Mouse (Mus musculus) limb, embryonic 11.5 days (tissue): ENCODE data around the gene Palb2. TPM values are rescaled to one million over a fixed set of nuclear protein-coding genes. Genes with fewer than 3 reads are reported as not detected.

Source experiments
- ATAC-seq: fragments of 200-750 bp; cut with Nextera tagmentation; 2 replicates; pipeline ENCODE4 v1.8.0; 2017; ENCODE audit warnings: low read depth; ENCODE audit not compliant: insufficient number of reproducible peaks, low FRiP score, low TSS enrichment
- DNase-seq: peaks from one replicate; pipeline ENCODE4 v3.0.0-alpha.2; 2015; ENCODE audit warnings: low spot score
- H3K27ac ChIP-seq: fragments of 300-500 bp; sonication (generic); replicated peaks from 2 replicates; pipeline ENCODE4 v1.5.1; 2014; ENCODE audit warnings: low read depth, mild to moderate bottlenecking, low read length
- H3K27me3 ChIP-seq: fragments of 300-500 bp; sonication (generic); 2 replicates; pipeline ENCODE4 v1.6.1; 2014; ENCODE audit warnings: mild to moderate bottlenecking, low read length, mixed read lengths; ENCODE audit not compliant: control insufficient read depth, insufficient read depth
- H3K36me3 ChIP-seq: fragments of 300-500 bp; sonication (generic); 2 replicates; pipeline ENCODE4 v1.6.1; 2014; ENCODE audit warnings: mild to moderate bottlenecking, low read length, moderate library complexity, mixed read lengths; ENCODE audit not compliant: control insufficient read depth, insufficient read depth
- H3K4me1 ChIP-seq: fragments of 300-500 bp; sonication (generic); 2 replicates; pipeline ENCODE4 v1.6.1; 2014; ENCODE audit warnings: low read length, mixed read lengths; ENCODE audit not compliant: control insufficient read depth, insufficient read depth
- H3K4me2 ChIP-seq: fragments of 300-500 bp; sonication (generic); 2 replicates; pipeline ENCODE4 v1.6.1; 2014; ENCODE audit warnings: low read depth, mild to moderate bottlenecking, moderate library complexity; ENCODE audit not compliant: severe bottlenecking
- H3K4me3 ChIP-seq: fragments of 300-500 bp; sonication (generic); 2 replicates; pipeline ENCODE4 v1.5.1; 2014; ENCODE audit warnings: low read depth, low read length
- H3K9ac ChIP-seq: fragments of 300-500 bp; sonication (generic); 2 replicates; pipeline ENCODE4 v1.6.1; 2014; ENCODE audit warnings: mild to moderate bottlenecking, low read length
- H3K9me3 ChIP-seq: fragments of 300-500 bp; sonication (generic); 2 replicates; pipeline ENCODE4 v1.6.1; 2016; ENCODE audit warnings: low read length; ENCODE audit not compliant: control insufficient read depth
- WGBS: fragments of 180-500 bp; shearing (Covaris S2); extraction: QIAGEN DNeasy Blood & Tissue Kit; methylation state at CpG from one replicate; pipeline ENCODE4 v1.1.7; 2014; 5-methylcytosine and 5-hydroxymethylcytosine counted together
- polyA plus RNA-seq: library from polyadenylated mRNA; unstranded; fragments of >200 nt; fragmentation: Nextera tagmentation; extraction: Ambion mirVana; gene quantifications from 2 replicates; pipeline ENCODE4 v1.2.1, GENCODE M21; 2014

Palb2 gene
- polyA plus RNA-seq, 1 experiment from 2014 or later, result 25.0 TPM

DNA sequence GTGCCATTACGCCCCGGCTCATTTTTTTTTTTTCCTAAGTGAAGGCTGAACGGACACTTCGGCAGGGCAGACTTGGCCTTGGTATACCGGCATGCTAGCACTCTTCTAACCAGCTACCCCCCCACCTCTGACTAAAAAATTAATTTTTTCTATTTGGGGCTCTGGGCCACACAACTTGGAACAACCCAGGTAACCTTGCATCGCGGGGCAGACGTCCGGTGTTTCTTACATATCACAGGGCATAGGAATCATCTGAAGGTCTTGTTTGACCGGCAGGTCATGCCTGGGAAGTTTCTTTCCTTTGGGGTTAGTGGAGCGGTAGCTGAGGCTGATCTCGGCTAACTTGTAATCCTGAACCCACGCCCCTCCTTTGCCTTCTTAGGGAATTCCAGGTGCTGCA lies 25.7 kb upstream of the Palb2 start:
- peak overlapping the region; percentile 84 for H3K4me3 ChIP-seq
- 5% methylated on average over 13 of the region's 13 CpGs for WGBS
- no peaks in the 10 kb centered on the region for H3K9me3 ChIP-seq
- H3K27me3 ChIP-seq, result no peaks in the 10 kb centered on the region
- peaks cover 17% of the 10 kb centered on the region for H3K4me1 ChIP-seq
- no peak for DNase-seq
- peaks cover 10% of the 10 kb centered on the region for H3K36me3 ChIP-seq
- peak overlapping the region; percentile 86 for H3K4me2 ChIP-seq
- H3K27ac ChIP-seq, result peak overlapping the region; percentile 88
- peak; percentile 10; the same call in 1 of the 2 replicates for ATAC-seq
- H3K9ac ChIP-seq, result peak overlapping the region; percentile 73

DNA sequence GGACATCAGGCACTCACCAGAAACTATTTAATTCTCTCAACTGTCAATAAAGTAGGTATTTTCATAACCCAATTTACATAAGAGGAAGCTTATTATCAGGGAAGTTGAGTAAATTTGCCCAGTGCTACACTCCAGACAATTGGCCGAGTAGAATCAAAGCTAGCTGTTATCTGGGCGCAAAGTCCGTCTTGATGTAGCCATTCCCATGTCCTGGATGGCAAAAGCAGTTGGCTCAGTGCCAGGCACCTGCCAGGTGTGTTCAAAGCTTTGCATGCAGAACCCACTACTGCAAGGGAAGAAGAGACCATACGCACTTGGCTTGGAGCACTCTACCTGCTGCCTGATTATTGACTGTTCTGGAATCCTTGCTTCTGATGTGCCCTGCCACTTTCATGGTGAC lies 19.7 kb upstream of the Palb2 start:
- H3K36me3 ChIP-seq, result peaks cover 9% of the 10 kb centered on the region; the same call in 1 of the 2 replicates
- no peak for DNase-seq
- H3K9me3 ChIP-seq, result no peaks in the 10 kb centered on the region
- H3K4me3 ChIP-seq, result no peak overlapping the region
- ATAC-seq, result no peak
- H3K27me3 ChIP-seq, result no peaks in the 10 kb centered on the region
- H3K27ac ChIP-seq, result no peak overlapping the region
- 91% methylated on average over 4 of the region's 4 CpGs for WGBS
- H3K4me1 ChIP-seq, result peaks cover 1% of the 10 kb centered on the region; the same call in 1 of the 2 replicates
- H3K9ac ChIP-seq, result no peak overlapping the region
- no peak overlapping the region for H3K4me2 ChIP-seq

DNA sequence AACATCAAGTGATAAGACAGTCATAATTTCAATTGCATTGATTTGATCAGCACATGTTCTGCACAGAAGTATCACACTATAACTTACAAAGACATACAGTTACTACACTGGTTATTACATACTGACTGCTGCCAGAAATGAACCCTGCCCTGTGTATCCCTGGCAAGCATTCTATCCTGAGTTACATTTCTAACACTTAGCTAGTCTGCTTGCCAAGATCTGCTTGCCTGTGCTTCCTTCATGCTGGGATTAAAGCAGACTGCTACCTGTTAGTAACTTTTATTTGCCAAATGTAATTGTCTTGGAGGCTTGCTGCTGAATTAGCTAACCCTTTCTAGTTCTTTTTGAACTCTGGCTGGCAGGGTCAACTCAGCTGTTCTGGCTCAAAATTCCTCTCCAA lies 8.2 kb upstream of the Palb2 start:
- H3K4me2 ChIP-seq, result no peak overlapping the region
- H3K4me1 ChIP-seq, result no peaks in the 10 kb centered on the region
- no peaks in the 10 kb centered on the region for H3K9me3 ChIP-seq
- H3K27me3 ChIP-seq, result no peaks in the 10 kb centered on the region
- no peak overlapping the region for H3K4me3 ChIP-seq
- peaks cover 10% of the 10 kb centered on the region for H3K36me3 ChIP-seq
- no peak overlapping the region for H3K27ac ChIP-seq
- no peak overlapping the region for H3K9ac ChIP-seq
- ATAC-seq (no peak), DNase-seq (no peak)

DNA sequence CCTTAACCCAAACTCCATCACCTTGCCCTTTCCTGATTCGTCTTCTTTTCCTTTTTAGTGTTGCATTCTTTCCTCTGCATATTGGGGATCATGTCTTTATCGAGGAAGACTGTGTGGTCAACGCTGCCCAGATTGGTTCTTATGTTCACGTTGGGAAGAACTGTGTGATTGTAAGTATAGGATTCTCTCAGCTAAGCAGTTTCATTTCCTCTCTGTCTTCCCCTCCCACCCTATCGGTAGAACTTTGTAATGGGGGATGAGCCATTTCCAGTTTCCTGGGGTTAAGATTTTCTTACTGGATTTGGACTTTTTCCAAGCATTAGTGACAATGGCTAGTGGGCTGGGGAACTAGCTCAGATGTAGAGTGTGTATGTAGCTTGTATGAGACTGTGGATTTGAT lies 5.4 kb upstream of the Palb2 start:
- peaks cover 9% of the 10 kb centered on the region for H3K36me3 ChIP-seq
- H3K4me1 ChIP-seq, result no peaks in the 10 kb centered on the region
- DNase-seq (no peak), ATAC-seq (no peak)
- 91% methylated on average over 5 of the region's 5 CpGs for WGBS
- no peak overlapping the region for H3K27ac ChIP-seq
- H3K9me3 ChIP-seq, result no peaks in the 10 kb centered on the region
- no peak overlapping the region for H3K4me2 ChIP-seq
- H3K4me3 ChIP-seq, result no peak overlapping the region
- H3K27me3 ChIP-seq, result no peaks in the 10 kb centered on the region
- H3K9ac ChIP-seq, result no peak overlapping the region

DNA sequence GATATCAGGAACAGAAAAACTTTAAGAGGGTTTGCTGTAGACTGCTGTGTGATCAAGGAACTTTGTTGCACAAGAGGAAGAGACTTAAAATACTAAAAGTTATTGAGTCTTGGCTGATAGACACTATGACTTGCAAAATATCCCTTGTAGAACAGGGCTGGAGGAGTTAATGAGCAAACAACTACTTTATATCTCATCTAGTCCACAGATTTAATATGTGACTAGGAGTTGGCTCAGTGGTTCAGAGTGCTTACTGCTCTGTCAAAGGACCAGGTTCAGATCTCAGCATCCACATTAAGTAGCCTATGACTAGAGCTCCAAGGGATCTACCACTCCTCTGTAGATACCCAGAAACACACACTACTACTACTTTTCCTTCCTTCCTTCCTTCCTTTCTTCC lies 4.3 kb upstream of the Palb2 start:
- no peak overlapping the region for H3K27ac ChIP-seq
- peaks cover 9% of the 10 kb centered on the region for H3K36me3 ChIP-seq
- H3K9ac ChIP-seq, result no peak overlapping the region
- no peaks in the 10 kb centered on the region for H3K9me3 ChIP-seq
- no peaks in the 10 kb centered on the region for H3K27me3 ChIP-seq
- DNase-seq (no peak), ATAC-seq (no peak)
- H3K4me2 ChIP-seq, result no peak overlapping the region
- no peak overlapping the region for H3K4me3 ChIP-seq
- H3K4me1 ChIP-seq, result no peaks in the 10 kb centered on the region

DNA sequence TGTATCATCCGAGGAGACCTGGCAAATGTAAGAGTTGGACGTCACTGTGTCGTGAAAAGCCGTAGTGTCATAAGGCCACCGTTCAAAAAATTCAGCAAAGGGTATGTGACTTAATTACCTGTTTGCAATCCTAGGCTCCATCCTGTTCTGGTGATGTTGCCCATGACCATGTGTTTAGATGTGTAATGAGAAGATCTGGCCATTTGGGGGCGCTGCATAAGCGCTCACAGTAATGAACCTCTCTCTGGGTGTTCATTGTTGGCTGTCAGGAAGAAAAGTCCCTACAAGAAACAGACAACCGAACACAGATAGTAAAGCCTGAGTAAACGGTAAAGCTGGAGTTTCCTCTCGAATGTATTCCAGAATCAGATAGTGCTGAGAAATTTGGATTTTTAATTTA lies 2.3 kb upstream of the Palb2 start:
- Histone ChIP-seq H3K4me3 (no peak overlapping the region), H3K27me3 (no peaks in the 10 kb centered on the region), H3K9ac (no peak overlapping the region), H3K36me3 (peaks cover 9% of the 10 kb centered on the region), H3K9me3 (no peaks in the 10 kb centered on the region), H3K27ac (no peak overlapping the region), H3K4me2 (no peak overlapping the region), H3K4me1 (no peaks in the 10 kb centered on the region)
- ATAC-seq, result no peak
- DNase-seq, result peak; percentile 31
- 73% methylated on average over 10 of the region's 10 CpGs for WGBS

DNA sequence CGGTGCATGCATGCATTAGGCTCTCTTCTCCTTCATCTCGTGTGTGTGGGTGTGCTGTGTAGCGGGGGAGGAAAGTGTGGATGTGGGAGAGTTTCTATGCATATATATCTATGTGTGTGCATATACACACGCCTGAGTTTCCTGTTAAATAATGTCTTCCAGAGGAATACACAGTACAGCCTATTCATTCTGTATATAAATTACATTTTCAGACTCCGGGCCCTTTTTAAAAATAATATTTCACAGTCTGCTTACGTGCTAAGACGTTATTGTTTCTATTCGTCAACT lies 497 bp upstream of the Palb2 start:
- Histone ChIP-seq H3K4me1 (no peaks in the 10 kb centered on the region), H3K9me3 (no peaks in the 10 kb centered on the region), H3K27ac (no peak overlapping the region), H3K36me3 (peaks cover 3% of the 10 kb centered on the region; the same call in 1 of the 2 replicates), H3K9ac (peak overlapping the region; percentile 67), H3K27me3 (no peaks in the 10 kb centered on the region), H3K4me2 (peak overlapping the region; percentile 49), H3K4me3 (peak overlapping the region; percentile 81)
- ATAC-seq (peak; percentile 31; the same call in 1 of the 2 replicates), DNase-seq (no peak)
- WGBS, result 20% methylated on average over 8 of the region's 8 CpGs

DNA sequence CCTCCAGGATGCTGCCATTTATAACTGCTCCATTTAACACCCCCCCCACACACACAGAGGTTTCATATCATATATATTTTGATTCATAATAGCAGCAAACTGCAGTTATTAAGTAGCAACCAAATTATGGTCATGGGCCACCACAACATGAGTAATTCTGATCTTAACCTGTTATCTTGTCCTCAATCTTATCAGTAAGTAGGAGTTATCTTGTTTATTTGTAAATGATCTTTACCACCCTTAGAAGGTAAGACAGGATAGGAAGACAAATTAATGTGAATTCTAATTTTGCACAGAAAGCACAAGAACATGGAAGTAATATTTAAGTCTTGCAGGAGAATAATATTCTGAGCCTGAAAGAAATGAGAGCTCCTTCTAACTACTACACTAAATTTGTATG lies 951 bp downstream of the Palb2 start:
- Histone ChIP-seq H3K9ac (no peak overlapping the region), H3K9me3 (no peaks in the 10 kb centered on the region), H3K4me2 (peak overlapping the region; percentile 57; the same call in 1 of the 2 replicates), H3K4me3 (peak overlapping the region; percentile 81), H3K4me1 (no peaks in the 10 kb centered on the region), H3K27ac (no peak overlapping the region), H3K36me3 (peaks cover 16% of the 10 kb centered on the region), H3K27me3 (no peaks in the 10 kb centered on the region)
- DNase-seq (no peak), ATAC-seq (no peak)

DNA sequence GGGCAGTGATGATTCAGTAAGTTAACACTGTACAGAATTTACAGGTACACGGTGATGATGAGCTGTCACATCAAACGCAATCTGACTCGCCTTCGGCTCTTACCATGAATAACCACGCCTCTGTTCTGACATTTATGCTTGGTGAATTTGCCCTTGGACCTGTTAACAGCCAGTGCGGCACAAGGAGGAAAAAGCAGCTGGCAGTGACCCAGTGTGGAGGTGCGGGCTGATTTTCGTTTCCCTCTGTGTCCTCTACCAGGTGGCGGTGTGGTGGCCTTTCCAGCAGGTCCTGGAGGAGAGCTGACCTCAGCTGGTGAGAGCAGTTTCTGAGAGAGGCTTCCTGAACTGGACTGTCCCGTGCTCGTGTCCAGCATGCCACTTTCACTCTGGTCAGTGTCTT lies 5.8 kb downstream of the Palb2 start:
- H3K4me1 ChIP-seq, result no peaks in the 10 kb centered on the region
- no peak for DNase-seq
- H3K9ac ChIP-seq, result no peak overlapping the region
- WGBS, result 93% methylated on average over 11 of the region's 11 CpGs
- no peaks in the 10 kb centered on the region for H3K27me3 ChIP-seq
- no peak for ATAC-seq
- no peaks in the 10 kb centered on the region for H3K9me3 ChIP-seq
- peaks cover 15% of the 10 kb centered on the region for H3K36me3 ChIP-seq
- no peak overlapping the region for H3K27ac ChIP-seq
- no peak overlapping the region for H3K4me3 ChIP-seq
- no peak overlapping the region for H3K4me2 ChIP-seq
